Mouse (Mus musculus) 3134 (cell line): ENCODE data around the gene Hoxc9.

Experiments
- DNase-seq: peaks from one replicate; pipeline ENCODE4 v3.0.0-alpha.2; 2011; ENCODE audit warnings: low spot score; ENCODE audit not compliant: insufficient read length; ENCODE audit errors: extremely low read depth

Hoxc9 gene

DNA sequence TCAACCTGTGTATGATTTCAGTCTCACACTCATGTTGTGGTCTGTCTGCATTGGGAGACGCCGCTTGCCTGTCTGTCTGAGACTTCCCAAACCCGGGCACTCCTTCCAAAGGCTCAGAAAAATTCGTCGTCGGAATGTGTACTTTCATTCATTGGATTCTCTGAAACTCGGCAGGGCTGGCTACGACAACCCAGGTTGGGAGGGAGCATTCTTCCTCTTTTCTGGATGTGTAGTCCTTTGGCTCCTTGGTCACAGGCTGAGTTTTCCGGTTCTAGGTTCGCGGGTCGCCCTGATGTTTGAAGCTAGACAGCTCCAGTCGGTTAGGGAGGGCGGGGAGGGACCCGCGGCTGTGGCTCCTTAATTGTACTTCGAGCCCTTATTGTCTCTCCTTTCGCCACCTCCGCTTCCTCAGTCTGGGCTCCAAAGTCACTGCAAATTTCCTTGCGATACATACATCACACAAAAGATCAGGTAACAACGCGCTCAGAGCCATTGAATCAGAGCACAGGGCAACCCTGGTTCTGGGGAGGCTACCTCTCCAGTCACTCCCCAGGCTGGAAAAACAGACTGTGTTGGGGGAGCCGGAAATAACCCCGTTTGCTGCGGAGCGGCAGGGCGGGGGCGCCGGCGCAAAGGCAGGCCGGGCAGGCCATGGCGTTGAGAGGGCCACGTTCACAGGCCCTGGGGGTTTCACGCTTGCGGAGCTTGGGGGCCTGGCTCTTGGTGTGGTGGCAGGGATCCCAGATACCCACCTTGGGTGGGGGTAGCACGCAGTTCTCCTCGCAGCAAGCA, 588 bp downstream of the Hoxc9 start:
- peak; percentile 64 for DNase-seq

- DNase-seq: no peak
Measured at GRCm38 (mm10) chr15:102977423-102977974, 1.3 kb downstream of the Hoxc9 start.

GRCm38 (mm10) chr15:102978615-102979515, 2.6 kb downstream of the Hoxc9 start:
- no peak for DNase-seq

- no peak for DNase-seq
Measured at GRCm38 (mm10) chr15:102979936-102980335, 3.7 kb downstream of the Hoxc9 start.

GRCm38 (mm10) chr15:102980352-102980751, 4.1 kb downstream of the Hoxc9 start:
- DNase-seq: no peak

DNA sequence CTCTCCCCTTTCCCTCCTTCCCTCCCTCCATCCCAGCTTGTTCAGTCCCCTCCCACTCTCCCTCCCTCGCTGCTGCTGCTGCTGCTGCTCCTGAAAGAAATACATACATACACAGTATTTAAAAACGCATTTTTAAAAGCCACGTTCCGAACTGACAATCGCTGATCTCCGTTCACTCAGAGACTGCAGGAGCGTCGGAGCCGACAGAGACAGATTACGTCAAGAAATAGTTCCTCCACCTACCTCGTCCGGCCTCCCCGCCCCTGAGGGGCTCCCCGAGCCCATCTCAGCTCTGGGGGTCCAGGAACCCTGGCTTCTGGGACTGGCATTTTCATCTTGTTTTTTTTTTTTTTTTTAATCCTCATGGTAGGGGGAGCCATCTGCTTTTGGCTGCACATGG, 4.7 kb downstream of the Hoxc9 start:
- DNase-seq: peak; percentile 72

DNA sequence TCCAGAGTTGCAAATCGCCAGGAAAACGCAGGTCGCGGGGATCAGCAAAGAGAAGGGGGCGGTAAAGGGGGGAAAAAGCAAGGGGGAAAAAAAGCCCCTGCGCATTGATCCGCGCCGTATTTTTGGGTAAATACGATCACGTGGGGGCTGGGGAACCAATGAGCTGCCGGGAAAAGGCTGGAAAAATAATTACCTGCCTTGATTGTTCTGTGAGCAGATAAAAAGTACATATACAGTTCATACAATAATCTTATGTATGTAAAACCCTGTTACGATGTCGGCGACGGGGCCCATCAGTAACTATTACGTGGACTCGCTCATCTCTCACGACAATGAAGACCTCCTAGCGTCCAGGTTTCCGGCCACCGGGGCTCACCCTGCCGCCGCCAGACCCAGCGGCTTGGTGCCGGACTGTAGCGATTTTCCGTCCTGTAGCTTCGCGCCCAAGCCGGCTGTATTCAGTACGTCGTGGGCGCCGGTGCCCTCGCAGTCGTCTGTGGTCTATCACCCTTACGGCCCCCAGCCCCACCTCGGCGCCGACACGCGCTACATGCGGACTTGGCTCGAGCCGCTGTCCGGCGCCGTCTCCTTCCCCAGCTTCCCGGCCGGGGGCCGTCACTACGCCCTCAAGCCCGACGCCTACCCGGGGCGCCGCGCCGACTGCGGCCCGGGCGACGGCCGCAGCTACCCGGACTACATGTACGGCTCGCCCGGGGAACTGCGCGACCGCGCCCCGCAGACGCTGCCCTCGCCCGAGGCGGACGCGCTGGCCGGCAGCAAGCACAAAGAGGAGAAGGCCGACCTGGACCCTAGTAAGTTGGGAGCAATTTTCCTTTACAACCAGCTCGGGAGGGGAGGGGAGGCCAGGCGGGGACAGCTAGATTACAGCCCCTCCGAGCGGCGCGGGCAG, 5.4 kb downstream of the Hoxc9 start:
- peak; percentile 87 for DNase-seq

- DNase-seq: no peak
Measured at GRCm38 (mm10) chr15:102983716-102984115, 7.5 kb downstream of the Hoxc9 start.

GRCm38 (mm10) chr15:102984521-102984920, 8.3 kb downstream of the Hoxc9 start:
- no peak for DNase-seq

- no peak for DNase-seq
Measured at GRCm38 (mm10) chr15:102984925-102985324, 8.7 kb downstream of the Hoxc9 start.

- DNase-seq: peak; percentile 69
Measured at GRCm38 (mm10) chr15:102987124-102987833, 11.0 kb downstream of the Hoxc9 start.

GRCm38 (mm10) chr15:102988078-102988477, 11.8 kb downstream of the Hoxc9 start:
- DNase-seq: no peak

DNA sequence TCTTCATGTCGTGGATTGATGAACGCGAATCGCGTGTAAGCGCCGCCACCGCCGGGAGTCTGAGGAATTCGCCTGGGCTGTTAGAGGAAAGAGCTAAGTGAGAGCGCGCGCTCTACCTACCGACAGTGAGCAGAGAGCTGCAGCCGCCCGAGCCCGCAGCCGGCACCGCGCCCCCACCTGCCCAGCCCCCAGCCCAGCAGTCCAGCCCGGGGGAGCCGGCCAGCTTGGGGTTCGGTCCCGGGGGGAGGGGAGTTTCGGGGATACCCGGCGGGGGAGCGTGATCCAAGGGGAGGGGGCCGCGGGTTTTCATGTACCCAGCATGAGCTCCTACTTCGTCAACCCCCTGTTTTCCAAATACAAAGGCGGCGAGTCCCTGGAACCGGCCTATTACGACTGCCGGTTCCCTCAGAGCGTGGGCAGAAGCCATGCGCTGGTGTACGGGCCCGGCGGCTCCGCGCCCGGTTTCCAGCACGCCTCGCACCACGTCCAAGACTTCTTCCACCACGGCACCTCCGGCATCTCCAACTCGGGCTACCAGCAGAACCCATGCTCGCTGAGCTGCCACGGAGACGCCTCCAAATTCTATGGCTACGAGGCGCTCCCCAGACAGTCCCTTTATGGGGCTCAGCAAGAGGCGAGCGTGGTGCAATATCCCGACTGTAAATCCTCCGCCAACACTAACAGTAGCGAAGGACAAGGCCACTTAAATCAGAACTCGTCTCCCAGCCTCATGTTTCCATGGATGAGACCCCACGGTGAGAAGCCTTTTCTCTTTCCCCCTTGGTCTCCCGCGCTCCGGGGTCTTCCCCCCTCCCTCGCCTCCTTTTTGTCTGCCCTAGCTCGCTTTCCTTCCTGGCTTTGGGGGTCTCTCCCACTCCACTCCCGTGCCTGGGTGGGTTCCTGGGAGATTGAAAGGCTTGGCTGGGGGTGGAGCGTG, 14.5 kb downstream of the Hoxc9 start, which contains the start of gene Hoxc8:
Gene Hoxc8, plus strand, starts transcription at position 147 of the 937 bp plus-strand sequence.
- no peak for DNase-seq

DNA sequence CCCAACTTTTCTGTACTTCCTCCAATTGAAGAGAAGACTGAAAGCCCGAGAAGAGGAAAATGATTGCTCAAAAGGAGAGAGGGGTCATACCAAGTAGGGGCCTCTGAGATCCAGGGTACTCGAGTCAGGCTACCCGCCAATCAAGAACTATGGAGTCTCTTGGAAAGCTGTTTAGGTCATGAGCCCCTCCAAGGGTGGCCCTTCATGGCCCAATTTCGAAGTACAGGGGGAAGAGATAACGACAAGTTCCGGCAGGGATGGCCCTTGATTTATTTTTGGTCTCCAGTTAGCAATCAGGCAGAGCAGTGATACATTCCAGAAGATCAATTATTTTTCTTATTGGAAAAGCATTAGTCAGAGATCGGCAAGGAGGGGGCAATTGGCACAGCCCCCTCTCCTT, 15.5 kb downstream of the Hoxc9 start:
- no peak for DNase-seq

DNA sequence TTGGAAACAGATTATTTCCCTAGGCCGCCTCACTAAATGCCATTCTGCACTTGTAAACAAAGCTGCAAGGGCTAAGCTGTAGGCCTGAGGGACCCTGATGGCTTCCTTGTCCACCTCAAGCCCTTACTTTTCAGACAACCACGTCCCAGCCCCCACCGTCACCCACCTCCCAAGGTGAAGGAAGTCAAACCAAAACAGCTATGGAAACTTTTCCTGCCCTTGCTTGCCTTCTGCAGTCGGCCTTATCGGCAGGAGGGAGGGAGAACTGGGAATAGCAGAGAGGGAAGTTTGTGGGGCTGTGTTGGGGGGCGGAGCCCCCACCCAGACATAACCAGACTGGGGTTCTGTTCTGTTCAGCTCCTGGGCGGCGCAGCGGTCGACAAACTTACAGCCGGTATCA, 16.0 kb downstream of the Hoxc9 start:
- DNase-seq: no peak

- no peak for DNase-seq
Measured at GRCm38 (mm10) chr15:102992863-102993262, 16.6 kb downstream of the Hoxc9 start.

- DNase-seq: no peak
Measured at GRCm38 (mm10) chr15:102996548-102996947, 20.3 kb downstream of the Hoxc9 start.

DNA sequence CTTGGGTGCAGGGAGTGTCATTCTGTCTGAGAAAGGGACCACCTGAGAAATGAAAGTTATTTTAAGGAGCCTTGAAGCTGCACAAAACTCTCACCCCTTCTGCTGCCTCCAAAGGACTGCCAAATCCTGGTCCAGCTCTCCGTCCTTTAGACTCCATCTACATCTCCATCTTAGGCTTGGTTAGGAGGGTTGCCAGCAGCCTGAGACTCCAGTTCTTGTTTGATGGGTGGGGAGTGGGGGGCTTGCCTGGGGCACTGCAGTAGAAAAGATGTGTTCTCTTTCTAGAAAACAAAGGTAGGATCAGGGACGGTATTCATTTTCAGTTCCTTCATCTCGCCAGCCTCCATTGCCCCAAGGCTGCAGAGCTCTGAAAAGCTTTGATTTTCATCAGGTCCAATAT, 21.2 kb downstream of the Hoxc9 start:
- DNase-seq: no peak

- peak; percentile 67 for DNase-seq
Measured at GRCm38 (mm10) chr15:102997939-102998355, 21.7 kb downstream of the Hoxc9 start, which contains the start of gene Hoxc6. Hoxc6 (plus strand) TSS chr15:102998257.
